Mouse (Mus musculus) spleen, embryonic (tissue): ENCODE data around the gene Myo15.
"Not testable (repeated sequence)": the region's sequence is repeated elsewhere in the genome, so short reads cannot be mapped to it uniquely, and the experiment has no call there.

Experiments used
- CTCF ChIA-PET: fragments of 350-600 bp; sonication (Branson Sonifier 250); formaldehyde crosslinking; loops from one replicate; lab custom pipeline; 2022; lab: Charles Lee

Myo15 gene

DNA sequence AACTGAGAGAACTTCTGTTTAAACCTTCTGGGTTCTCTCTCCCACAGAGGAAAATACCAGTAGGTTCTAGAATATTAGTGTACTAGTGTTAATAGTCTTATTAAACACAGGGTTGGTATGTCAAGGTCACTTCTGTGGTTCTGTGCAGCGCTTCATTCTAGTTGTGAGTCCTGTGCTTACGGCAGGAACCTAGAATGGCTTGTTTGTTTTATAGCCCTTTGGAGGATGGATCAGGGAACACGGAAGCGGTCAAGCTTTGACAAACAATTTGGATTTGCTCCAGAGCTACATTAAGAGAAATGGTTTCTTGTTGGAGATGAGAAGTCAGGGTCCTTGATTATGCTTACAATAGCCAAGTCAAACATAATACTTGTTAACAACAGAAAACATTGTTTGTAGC lies 76.3 kb downstream of the Myo15 start:
- CTCF ChIA-PET = no interaction called here

DNA sequence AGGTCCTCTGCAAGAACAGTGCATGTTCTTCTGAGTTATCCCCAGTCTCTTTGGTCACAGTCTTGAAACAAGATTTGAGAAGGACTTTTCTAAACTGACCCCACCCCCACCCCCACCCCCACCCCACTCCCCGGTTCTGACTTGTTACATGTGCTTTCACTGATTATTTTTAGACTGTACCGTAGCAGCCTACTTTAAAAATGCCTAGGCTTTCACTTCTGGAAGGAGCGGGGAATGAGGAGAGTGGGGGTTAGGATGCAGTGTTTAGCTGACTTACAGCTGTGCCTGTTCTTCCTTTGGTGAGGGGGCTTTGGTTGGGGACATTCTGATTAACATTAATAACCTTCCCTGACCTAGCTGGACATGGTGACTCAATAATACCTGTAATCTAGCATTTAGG lies 79.0 kb downstream of the Myo15 start:
- CTCF ChIA-PET = no interaction called here

DNA sequence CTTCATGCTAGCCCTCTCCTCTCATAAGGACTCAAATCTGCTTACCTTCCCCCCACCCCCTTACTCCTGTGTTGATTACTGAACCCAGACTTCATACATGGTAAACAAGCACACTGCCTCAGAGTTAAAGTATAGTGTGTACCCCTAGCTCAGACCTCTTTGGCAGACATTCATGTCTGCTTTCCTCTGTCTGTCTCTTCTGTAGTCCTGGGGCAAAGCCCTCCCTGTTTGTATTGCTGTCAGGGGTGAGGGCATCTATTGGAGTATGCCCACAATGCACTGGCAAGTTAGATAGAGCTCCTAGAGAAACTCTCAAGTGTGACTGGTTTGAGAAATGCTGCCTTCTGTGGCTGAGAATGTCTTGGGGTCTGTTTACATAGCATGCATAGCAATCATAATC lies 84.0 kb downstream of the Myo15 start:
- CTCF ChIA-PET = interaction anchor here (0.5 kb wide), 1 partner anchor 12 kb away, joined by 3 read pairs; no protein-coding TSS in a partner anchor

GRCm38 (mm10) chr11:60557675-60558074 lies 88.5 kb downstream of the Myo15 start:
- CTCF ChIA-PET = no interaction called here

- CTCF ChIA-PET = no interaction called here
Measured at GRCm38 (mm10) chr11:60559342-60559741, 90.2 kb downstream of the Myo15 start.

DNA sequence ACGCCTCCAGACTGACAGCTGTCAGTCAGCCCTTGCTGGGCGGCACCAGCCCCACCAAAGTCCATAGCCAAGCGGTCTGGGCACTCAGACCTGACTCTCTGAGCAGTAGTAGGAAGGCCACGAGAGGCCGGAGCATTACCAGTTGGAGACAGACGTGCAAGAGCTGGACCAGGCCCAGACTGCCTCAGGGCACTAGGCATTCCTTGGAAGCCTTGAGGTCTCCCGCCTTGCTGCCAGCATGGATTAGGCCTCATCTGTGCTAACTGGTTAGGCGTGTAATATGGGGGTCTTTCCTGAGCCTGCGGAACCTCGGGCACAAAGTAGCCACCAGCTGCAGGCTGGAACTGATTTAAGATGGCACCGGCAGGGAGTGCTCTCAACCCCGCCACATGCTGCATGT lies 104.9 kb downstream of the Myo15 start:
- CTCF ChIA-PET = not testable (repeated sequence)
